Mouse (Mus musculus): ENCODE data around the gene Ccdc125. TPM values are rescaled to one million over a fixed set of nuclear protein-coding genes. Genes with fewer than 3 reads are reported as not detected.

The Ccdc125 gene
- polyA plus RNA-seq, 1 experiment from 2014 or later: 3.2 TPM

DNA sequence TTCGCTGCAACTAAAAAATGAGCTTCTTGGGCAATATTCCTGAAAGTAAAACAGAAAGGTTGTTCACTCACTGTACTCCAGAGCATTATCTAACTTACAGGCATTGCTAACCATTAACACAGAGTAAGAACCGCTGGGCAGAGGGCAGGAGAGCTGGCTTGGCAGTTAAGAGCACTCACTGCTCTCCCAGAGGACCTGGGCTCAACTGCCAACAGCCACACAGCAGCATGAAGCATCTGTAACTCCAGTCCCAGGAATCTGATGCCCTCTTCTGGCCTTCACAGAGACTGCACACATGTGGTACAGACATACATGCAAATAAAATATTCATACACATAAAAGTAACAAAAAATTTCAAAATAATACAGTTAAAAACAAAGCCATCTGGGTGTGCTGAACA is 34.0 kb downstream of the Ccdc125 start:
- H3K4me3 ChIP-seq (ENCODE audit: low read depth, low read length): no peak overlapping the region
- H3K4me2 ChIP-seq (replicated peaks; ENCODE audit: low read depth): no peak overlapping the region
- TF ChIP-seq CTCF (IDR thresholded peaks at IDR 0.05; ENCODE audit: low read depth): peak; percentile 40
- H3K36me3 ChIP-seq (ENCODE audit: control insufficient read depth, insufficient read depth): peaks cover 78% of the 10 kb centered on the region
- H3K4me1 ChIP-seq (replicated peaks; ENCODE audit: control insufficient read depth, insufficient read depth, low read length): no peaks in the 10 kb centered on the region
- no peak overlapping the region for H3K27ac ChIP-seq (ENCODE audit: low read depth, low read length)
- no peak for ATAC-seq
- H3K9me3 ChIP-seq (ENCODE audit: control insufficient read depth): no peaks in the 10 kb centered on the region
- 83% methylated on average over 2 of the region's 2 CpGs for WGBS
- no peaks in the 10 kb centered on the region for H3K27me3 ChIP-seq (replicated peaks; ENCODE audit: control insufficient read depth, insufficient read depth, low read length)
- H3K9ac ChIP-seq (ENCODE audit: low read depth, low read length): no peak overlapping the region

DNA sequence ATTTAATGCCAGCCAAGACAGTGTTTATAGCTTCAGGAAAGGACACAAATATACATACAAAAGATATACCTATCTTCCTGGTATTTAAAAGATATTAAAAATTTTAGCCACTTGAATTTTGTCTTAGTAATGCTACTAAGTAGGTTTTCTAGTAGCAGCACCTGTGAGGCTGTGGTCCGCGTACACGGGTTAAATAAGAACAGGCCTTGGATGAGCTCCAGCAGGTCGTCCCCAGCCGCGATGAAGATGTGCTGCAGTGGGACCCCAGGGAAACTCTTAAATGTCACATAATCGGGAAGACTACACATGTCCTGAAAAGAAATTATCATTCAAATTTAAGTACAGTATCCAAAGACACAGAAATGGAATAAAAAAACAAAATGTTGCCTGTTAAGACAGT is 36.7 kb downstream of the Ccdc125 start:
- no peak for TF ChIP-seq CTCF (IDR thresholded peaks at IDR 0.05; ENCODE audit: low read depth)
- Histone ChIP-seq H3K27me3 (replicated peaks; ENCODE audit: control insufficient read depth, insufficient read depth, low read length) (no peaks in the 10 kb centered on the region), H3K4me3 (ENCODE audit: low read depth, low read length) (no peak overlapping the region), H3K4me2 (replicated peaks; ENCODE audit: low read depth) (no peak overlapping the region), H3K9ac (ENCODE audit: low read depth, low read length) (no peak overlapping the region), H3K27ac (ENCODE audit: low read depth, low read length) (no peak overlapping the region), H3K9me3 (ENCODE audit: control insufficient read depth) (no peaks in the 10 kb centered on the region), H3K36me3 (ENCODE audit: control insufficient read depth, insufficient read depth) (peaks cover 77% of the 10 kb centered on the region), H3K4me1 (replicated peaks; ENCODE audit: control insufficient read depth, insufficient read depth, low read length) (no peaks in the 10 kb centered on the region)
- ATAC-seq: no peak
- WGBS: 98% methylated on average over 7 of the region's 7 CpGs

DNA sequence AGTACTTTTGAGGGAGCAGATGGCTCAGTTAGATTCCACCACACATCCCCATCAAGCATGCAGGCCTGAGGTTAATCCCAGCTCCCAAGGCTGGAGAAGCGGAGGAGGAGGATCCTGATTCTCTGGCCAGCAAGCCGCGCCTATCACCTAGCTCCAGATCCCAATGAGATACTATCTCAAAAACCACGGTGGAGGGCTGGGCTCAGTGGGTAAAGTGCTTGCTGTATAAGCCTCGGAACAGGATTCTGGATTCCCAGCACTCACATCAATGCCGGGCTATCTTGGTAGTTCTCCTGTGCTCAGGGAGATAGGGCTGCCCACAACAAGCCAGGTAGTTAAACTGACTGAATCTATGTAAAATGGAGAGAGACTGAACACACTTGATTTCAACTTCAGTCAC is 46.0 kb downstream of the Ccdc125 start:
- 86% methylated on average over 6 of the region's 6 CpGs for WGBS
- H3K9ac ChIP-seq (ENCODE audit: low read depth, low read length): no peak overlapping the region
- no peak overlapping the region for H3K4me2 ChIP-seq (replicated peaks; ENCODE audit: low read depth)
- peaks cover 65% of the 10 kb centered on the region for H3K36me3 ChIP-seq (ENCODE audit: control insufficient read depth, insufficient read depth)
- H3K27ac ChIP-seq (ENCODE audit: low read depth, low read length): no peak overlapping the region
- no peaks in the 10 kb centered on the region for H3K9me3 ChIP-seq (ENCODE audit: control insufficient read depth)
- TF ChIP-seq CTCF (IDR thresholded peaks at IDR 0.05; ENCODE audit: low read depth): no peak
- no peaks in the 10 kb centered on the region for H3K27me3 ChIP-seq (replicated peaks; ENCODE audit: control insufficient read depth, insufficient read depth, low read length)
- ATAC-seq: no peak
- no peaks in the 10 kb centered on the region for H3K4me1 ChIP-seq (replicated peaks; ENCODE audit: control insufficient read depth, insufficient read depth, low read length)
- H3K4me3 ChIP-seq (ENCODE audit: low read depth, low read length): no peak overlapping the region

DNA sequence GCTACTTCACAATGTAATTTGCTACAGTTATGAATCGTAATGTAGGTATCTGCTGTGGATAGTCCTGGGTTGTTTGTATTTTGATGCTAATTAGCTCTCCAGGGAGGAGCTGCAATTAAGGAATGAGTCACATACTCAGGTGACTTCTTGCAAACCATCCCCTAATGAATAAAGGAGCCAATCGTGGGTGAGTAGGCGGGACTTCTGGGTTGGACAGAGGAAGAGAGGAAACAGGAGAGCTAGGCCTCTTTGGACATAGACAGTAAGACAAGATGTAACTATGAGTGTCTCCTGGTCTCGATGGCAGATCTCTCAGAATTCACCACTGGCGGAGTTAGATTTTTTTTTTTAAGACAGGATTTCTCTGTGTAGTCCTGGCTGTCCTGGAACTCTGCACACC is 52.1 kb downstream of the Ccdc125 start:
- 95% methylated on average over 5 of the region's 5 CpGs for WGBS
- peaks cover 39% of the 10 kb centered on the region for H3K36me3 ChIP-seq (ENCODE audit: control insufficient read depth, insufficient read depth)

DNA sequence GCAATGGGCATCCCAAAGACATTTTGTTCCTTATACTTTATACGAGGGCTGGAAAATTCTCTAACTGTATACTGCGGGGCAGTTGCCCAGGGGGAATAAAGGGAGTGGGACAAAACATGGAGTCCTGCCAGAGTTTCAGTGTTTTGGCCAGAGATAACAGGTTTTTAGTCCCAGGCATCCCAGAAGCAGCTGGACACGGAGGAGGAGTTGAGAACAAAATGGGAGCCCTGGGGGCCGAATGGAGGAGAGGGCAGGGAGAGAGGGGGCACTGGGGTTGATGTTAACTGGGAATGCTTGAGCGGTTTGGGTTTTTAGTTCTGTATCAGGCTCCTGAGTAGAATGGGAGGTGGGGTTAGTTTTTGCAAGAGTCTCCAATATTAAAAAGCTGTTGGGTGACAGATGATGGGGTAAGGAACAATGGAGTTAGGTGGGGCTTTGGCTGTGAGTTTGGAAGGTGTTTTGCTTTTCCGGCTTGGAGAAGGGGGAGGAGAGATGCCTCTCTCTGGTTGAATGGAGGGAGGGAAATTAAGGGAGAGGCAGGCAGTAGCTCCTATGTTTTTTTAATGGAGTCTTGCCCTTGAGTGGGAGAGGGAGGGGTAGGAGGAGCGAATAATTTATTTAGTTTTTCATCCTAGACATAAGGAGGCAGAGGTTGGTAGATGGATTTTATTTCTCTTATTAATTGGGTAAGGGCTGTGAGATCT is 54.7 kb downstream of the Ccdc125 start:
- Histone ChIP-seq H3K4me2 (replicated peaks; ENCODE audit: low read depth) (no peak overlapping the region), H3K9me3 (ENCODE audit: control insufficient read depth) (no peaks in the 10 kb centered on the region), H3K27me3 (replicated peaks; ENCODE audit: control insufficient read depth, insufficient read depth, low read length) (no peaks in the 10 kb centered on the region), H3K4me1 (replicated peaks; ENCODE audit: control insufficient read depth, insufficient read depth, low read length) (no peaks in the 10 kb centered on the region), H3K36me3 (ENCODE audit: control insufficient read depth, insufficient read depth) (peaks cover 28% of the 10 kb centered on the region), H3K9ac (ENCODE audit: low read depth, low read length) (no peak overlapping the region), H3K4me3 (ENCODE audit: low read depth, low read length) (no peak overlapping the region), H3K27ac (ENCODE audit: low read depth, low read length) (no peak overlapping the region)
- 83% methylated on average over 7 of the region's 7 CpGs for WGBS
- TF ChIP-seq CTCF (IDR thresholded peaks at IDR 0.05; ENCODE audit: low read depth): no peak
- ATAC-seq: no peak

More for the DNA sequence above, 52.1 kb downstream of the Ccdc125 start:
- Histone ChIP-seq H3K4me3 (ENCODE audit: low read depth, low read length) (no peak overlapping the region), H3K4me2 (replicated peaks; ENCODE audit: low read depth) (no peak overlapping the region), H3K9me3 (ENCODE audit: control insufficient read depth) (no peaks in the 10 kb centered on the region), H3K27ac (ENCODE audit: low read depth, low read length) (no peak overlapping the region), H3K4me1 (replicated peaks; ENCODE audit: control insufficient read depth, insufficient read depth, low read length) (no peaks in the 10 kb centered on the region), H3K27me3 (replicated peaks; ENCODE audit: control insufficient read depth, insufficient read depth, low read length) (no peaks in the 10 kb centered on the region), H3K9ac (ENCODE audit: low read depth, low read length) (no peak overlapping the region)
- TF ChIP-seq CTCF (IDR thresholded peaks at IDR 0.05; ENCODE audit: low read depth): no peak
- no peak for ATAC-seq

DNA sequence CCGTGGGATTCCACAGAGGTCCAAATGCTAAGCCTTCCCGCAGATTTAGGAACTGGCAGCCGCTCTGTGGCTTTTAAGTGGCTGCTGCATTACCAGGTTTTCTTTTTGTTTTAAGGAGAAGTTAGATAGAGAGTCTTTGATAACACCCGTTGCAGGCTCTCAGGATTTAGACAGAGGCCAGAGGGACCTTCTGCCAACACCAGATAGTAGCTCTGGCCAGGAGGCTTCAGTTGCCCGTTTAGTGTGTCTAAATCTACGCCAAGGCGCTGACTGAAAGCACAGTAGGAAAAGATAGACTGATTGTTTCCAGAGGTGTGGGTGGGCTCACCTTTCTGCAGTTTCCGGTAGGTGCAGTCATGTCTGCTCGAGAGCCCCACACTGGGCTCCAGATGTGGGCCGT is 55.7 kb downstream of the Ccdc125 start:
- TF ChIP-seq CTCF (IDR thresholded peaks at IDR 0.05; ENCODE audit: low read depth): no peak
- Histone ChIP-seq H3K4me1 (replicated peaks; ENCODE audit: control insufficient read depth, insufficient read depth, low read length) (no peaks in the 10 kb centered on the region), H3K9me3 (ENCODE audit: control insufficient read depth) (no peaks in the 10 kb centered on the region), H3K4me2 (replicated peaks; ENCODE audit: low read depth) (no peak overlapping the region), H3K36me3 (ENCODE audit: control insufficient read depth, insufficient read depth) (peaks cover 28% of the 10 kb centered on the region), H3K9ac (ENCODE audit: low read depth, low read length) (no peak overlapping the region), H3K27ac (ENCODE audit: low read depth, low read length) (no peak overlapping the region), H3K4me3 (ENCODE audit: low read depth, low read length) (no peak overlapping the region), H3K27me3 (replicated peaks; ENCODE audit: control insufficient read depth, insufficient read depth, low read length) (no peaks in the 10 kb centered on the region)
- WGBS: 86% methylated on average over 10 of the region's 10 CpGs
- no peak for ATAC-seq
